Mouse (Mus musculus) forebrain, embryonic 10.5 days (tissue): ENCODE measurements around the gene Agap1. TPM values are rescaled to one million over a fixed set of nuclear protein-coding genes. Genes with fewer than 3 reads are reported as not detected.
A peak's percentile ranks its signal among the peaks of the same experiment; 100 is the strongest.

Experiments
- DNase-seq: peaks from one replicate; pipeline ENCODE4 v3.0.0-alpha.2; 2017; ENCODE audit warnings: low spot score; ENCODE audit errors: extremely low spot score
- H3K27ac ChIP-seq: fragments of 300-500 bp; sonication (generic); 2 replicates; pipeline ENCODE4 v1.5.1; 2016; ENCODE audit warnings: mild to moderate bottlenecking
- H3K27me3 ChIP-seq: fragments of 300-500 bp; sonication (generic); 2 replicates; pipeline ENCODE4 v1.6.1; 2016; ENCODE audit warnings: mild to moderate bottlenecking; ENCODE audit not compliant: poor library complexity, severe bottlenecking
- H3K36me3 ChIP-seq: fragments of 300-500 bp; sonication (generic); replicated peaks from 2 replicates; pipeline ENCODE4 v1.6.1; 2016; ENCODE audit warnings: mild to moderate bottlenecking, moderate library complexity
- H3K4me1 ChIP-seq: fragments of 300-500 bp; sonication (generic); 2 replicates; pipeline ENCODE4 v1.6.1; 2016
- H3K4me3 ChIP-seq: fragments of 300-500 bp; sonication (generic); 2 replicates; pipeline ENCODE4 v1.5.1; 2016; ENCODE audit warnings: mild to moderate bottlenecking, moderate library complexity
- H3K9me3 ChIP-seq: fragments of 300-500 bp; sonication (generic); 2 replicates; pipeline ENCODE4 v1.6.1; 2016; ENCODE audit warnings: mild to moderate bottlenecking, moderate library complexity
- WGBS: fragments of 180-500 bp; shearing (Covaris S2); methylation state at CpG from one replicate; pipeline ENCODE4 v1.1.7; 2016; 5-methylcytosine and 5-hydroxymethylcytosine counted together
- polyA plus RNA-seq: library from polyadenylated mRNA; unstranded; fragments of >200 nt; fragmentation: Nextera tagmentation; extraction: Ambion mirVana; gene quantifications from 2 replicates; pipeline ENCODE4 v1.2.1, GENCODE M21; 2016

Gene Agap1
- polyA plus RNA-seq, 1 experiment from 2014 or later = 14.3 TPM

DNA sequence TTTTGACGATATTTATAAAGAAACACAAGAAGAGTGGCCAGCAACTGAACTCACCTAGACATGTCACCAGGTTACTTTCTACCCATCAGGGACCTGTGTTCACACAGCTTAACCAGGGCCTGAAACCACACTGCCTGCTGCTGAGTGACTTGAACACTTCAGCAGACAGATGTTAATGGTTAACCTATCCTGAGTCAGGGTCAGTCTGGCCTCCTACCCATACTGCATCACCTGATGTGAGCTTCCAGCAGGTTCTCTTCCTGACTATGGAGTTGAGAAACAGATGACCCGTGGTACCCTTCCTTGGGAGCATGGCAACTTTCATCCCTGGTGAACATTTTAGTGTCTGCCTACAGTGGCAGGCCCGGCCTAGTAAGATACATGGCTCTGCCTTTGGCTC is 367.8 kb downstream of the Agap1 start:
- Histone ChIP-seq H3K4me1 (peaks cover 44% of the 10 kb centered on the region), H3K36me3 (no peaks in the 10 kb centered on the region), H3K27me3 (peaks cover 84% of the 10 kb centered on the region), H3K9me3 (no peaks in the 10 kb centered on the region), H3K27ac (no peak overlapping the region), H3K4me3 (no peak overlapping the region)
- no peak for DNase-seq
- WGBS = 88% methylated on average over 3 of the region's 3 CpGs

GRCm38 (mm10) chr1:89823036-89823435 is 368.4 kb downstream of the Agap1 start:
- 89% methylated on average over 7 of the region's 7 CpGs for WGBS
- Histone ChIP-seq H3K27me3 (peaks cover 88% of the 10 kb centered on the region), H3K4me3 (no peak overlapping the region), H3K4me1 (peaks cover 43% of the 10 kb centered on the region), H3K36me3 (no peaks in the 10 kb centered on the region), H3K9me3 (no peaks in the 10 kb centered on the region), H3K27ac (no peak overlapping the region)
- DNase-seq = no peak

DNA sequence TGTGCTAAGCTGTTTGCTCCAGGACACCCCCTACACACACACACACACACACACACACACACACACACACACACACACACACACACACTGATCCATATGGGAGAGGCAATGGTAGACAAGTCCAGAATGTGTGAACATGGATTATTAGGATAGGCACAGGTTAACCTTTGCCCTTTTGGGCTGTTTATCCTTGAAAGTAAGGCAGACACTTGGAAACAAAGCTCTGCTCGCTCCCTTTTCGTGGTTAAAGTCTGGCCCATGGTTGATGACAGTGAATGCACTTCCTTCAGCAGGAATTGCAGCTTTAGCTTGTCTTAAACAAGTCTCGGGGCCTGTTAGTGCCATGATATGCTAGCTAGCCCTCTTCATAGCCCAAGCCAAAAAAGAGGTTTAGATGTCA is 372.4 kb downstream of the Agap1 start:
- WGBS = 67% methylated on average over 3 of the region's 3 CpGs
- no peak for DNase-seq
- H3K4me1 ChIP-seq = peaks cover 45% of the 10 kb centered on the region
- H3K9me3 ChIP-seq = no peaks in the 10 kb centered on the region
- H3K27me3 ChIP-seq = peaks cover 68% of the 10 kb centered on the region
- H3K4me3 ChIP-seq = no peak overlapping the region
- no peaks in the 10 kb centered on the region for H3K36me3 ChIP-seq
- no peak overlapping the region for H3K27ac ChIP-seq

DNA sequence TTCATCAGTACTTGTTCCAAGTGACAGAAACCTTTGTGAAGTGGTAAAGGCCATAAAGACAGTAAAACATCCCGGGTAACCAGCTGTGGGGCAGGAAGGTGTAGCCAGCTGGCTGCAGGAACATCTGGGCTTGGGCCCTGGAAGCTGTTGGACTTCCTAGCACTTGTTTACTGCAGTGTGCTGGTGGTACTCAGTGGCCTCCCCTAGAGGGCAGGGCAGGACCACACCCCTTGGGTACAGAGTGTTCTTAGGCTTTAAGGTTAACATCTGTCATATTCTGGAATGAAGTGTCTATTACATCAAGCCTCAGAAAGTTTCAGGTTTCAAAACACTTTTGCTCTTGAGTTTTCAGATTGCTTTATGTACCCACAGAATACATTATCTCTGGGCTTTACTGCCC is 376.5 kb downstream of the Agap1 start:
- H3K9me3 ChIP-seq = no peaks in the 10 kb centered on the region
- no peak for DNase-seq
- H3K4me1 ChIP-seq = peaks cover 16% of the 10 kb centered on the region
- H3K36me3 ChIP-seq = peaks cover 4% of the 10 kb centered on the region
- H3K27ac ChIP-seq = no peak overlapping the region
- no peak overlapping the region for H3K4me3 ChIP-seq
- WGBS = 86% methylated on average over 1 of the region's 1 CpGs
- H3K27me3 ChIP-seq = peaks cover 43% of the 10 kb centered on the region

DNA sequence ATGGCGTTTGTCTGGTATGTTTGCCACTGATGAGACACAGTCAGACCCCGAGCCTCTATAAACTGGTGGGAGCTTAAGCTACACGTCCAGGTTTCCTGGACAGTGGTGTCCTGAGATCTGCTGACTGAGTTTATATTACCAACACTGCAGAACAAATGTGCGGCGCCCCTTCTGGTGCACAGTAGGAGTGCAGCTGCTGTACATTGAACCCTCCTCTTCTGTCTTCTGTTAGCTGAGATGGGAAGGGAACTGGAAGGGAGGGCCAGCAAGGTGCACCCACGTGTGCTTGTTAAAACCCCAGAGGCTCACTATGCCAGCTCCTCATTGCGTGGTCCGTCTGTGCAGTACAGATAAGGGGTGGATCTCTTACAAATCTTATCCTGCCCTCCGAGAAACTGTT is 389.5 kb downstream of the Agap1 start:
- 77% methylated on average over 9 of the region's 9 CpGs for WGBS
- no peak for DNase-seq
- H3K4me1 ChIP-seq = peaks cover 41% of the 10 kb centered on the region
- peaks cover 51% of the 10 kb centered on the region for H3K36me3 ChIP-seq
- H3K27me3 ChIP-seq = peaks cover 91% of the 10 kb centered on the region
- H3K4me3 ChIP-seq = no peak overlapping the region
- no peak overlapping the region for H3K27ac ChIP-seq
- H3K9me3 ChIP-seq = peaks cover 6% of the 10 kb centered on the region; the same call in 1 of the 2 replicates

GRCm38 (mm10) chr1:89845487-89845886 is 390.9 kb downstream of the Agap1 start:
- 89% methylated on average over 4 of the region's 4 CpGs for WGBS

GRCm38 (mm10) chr1:89846148-89846547 is 391.5 kb downstream of the Agap1 start:
- peaks cover 6% of the 10 kb centered on the region; the same call in 1 of the 2 replicates for H3K9me3 ChIP-seq
- no peak overlapping the region for H3K27ac ChIP-seq
- WGBS = 60% methylated on average over 9 of the region's 9 CpGs
- no peak for DNase-seq
- H3K4me1 ChIP-seq = peaks cover 49% of the 10 kb centered on the region
- H3K27me3 ChIP-seq = peaks cover 92% of the 10 kb centered on the region
- H3K4me3 ChIP-seq = no peak overlapping the region
- peaks cover 38% of the 10 kb centered on the region for H3K36me3 ChIP-seq

More at GRCm38 (mm10) chr1:89845487-89845886, 390.9 kb downstream of the Agap1 start:
- Histone ChIP-seq H3K4me1 (peaks cover 47% of the 10 kb centered on the region), H3K27ac (no peak overlapping the region), H3K36me3 (peaks cover 41% of the 10 kb centered on the region), H3K4me3 (no peak overlapping the region), H3K27me3 (peaks cover 91% of the 10 kb centered on the region), H3K9me3 (peaks cover 6% of the 10 kb centered on the region; the same call in 1 of the 2 replicates)
- DNase-seq = no peak

GRCm38 (mm10) chr1:89848356-89849039 is 393.9 kb downstream of the Agap1 start:
- Histone ChIP-seq H3K4me1 (peaks cover 49% of the 10 kb centered on the region), H3K27me3 (peaks cover 93% of the 10 kb centered on the region), H3K27ac (0 out of 2 replicates have a peak overlapping the region, but pooled peaks have one; percentile 8), H3K9me3 (no peaks in the 10 kb centered on the region), H3K36me3 (peaks cover 24% of the 10 kb centered on the region), H3K4me3 (no peak overlapping the region)
- peak; percentile 43 for DNase-seq
- 37% methylated on average over 17 of the region's 17 CpGs for WGBS

- Histone ChIP-seq H3K4me1 (peaks cover 49% of the 10 kb centered on the region), H3K4me3 (no peak overlapping the region), H3K36me3 (peaks cover 18% of the 10 kb centered on the region), H3K27me3 (peaks cover 93% of the 10 kb centered on the region), H3K9me3 (no peaks in the 10 kb centered on the region), H3K27ac (no peak overlapping the region)
- 77% methylated on average over 23 of the region's 23 CpGs for WGBS
- DNase-seq = no peak
Observed at GRCm38 (mm10) chr1:89849151-89849860, 394.7 kb downstream of the Agap1 start.

DNA sequence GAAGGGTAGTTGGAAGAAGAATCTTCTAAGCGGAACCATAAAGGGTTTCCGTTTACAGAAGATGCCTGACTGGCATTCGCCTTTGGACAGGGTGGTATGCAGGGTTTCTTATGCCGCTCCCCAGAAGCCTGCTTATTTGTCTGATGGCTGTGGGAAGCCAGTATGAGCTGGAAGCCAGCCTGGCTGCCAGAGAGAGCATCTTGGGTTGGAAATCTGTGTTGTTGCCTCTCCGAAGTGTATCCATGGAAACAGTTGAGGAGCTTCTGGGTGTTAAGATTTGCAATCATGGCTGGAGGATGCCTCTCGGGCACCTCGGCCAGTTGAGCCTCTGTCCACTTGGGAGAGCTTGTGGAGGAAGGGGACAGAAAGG is 395.2 kb downstream of the Agap1 start:
- peaks cover 18% of the 10 kb centered on the region for H3K36me3 ChIP-seq
- peaks cover 49% of the 10 kb centered on the region for H3K4me1 ChIP-seq
- no peaks in the 10 kb centered on the region for H3K9me3 ChIP-seq
- WGBS = 91% methylated on average over 7 of the region's 7 CpGs
- DNase-seq = no peak
- no peak overlapping the region for H3K4me3 ChIP-seq
- peaks cover 93% of the 10 kb centered on the region for H3K27me3 ChIP-seq
- no peak overlapping the region for H3K27ac ChIP-seq

- H3K9me3 ChIP-seq = no peaks in the 10 kb centered on the region
- DNase-seq = no peak
- peaks cover 13% of the 10 kb centered on the region for H3K36me3 ChIP-seq
- 86% methylated on average over 11 of the region's 11 CpGs for WGBS
- H3K27me3 ChIP-seq = peaks cover 93% of the 10 kb centered on the region
- peaks cover 45% of the 10 kb centered on the region for H3K4me1 ChIP-seq
- no peak overlapping the region for H3K27ac ChIP-seq
- no peak overlapping the region for H3K4me3 ChIP-seq
Observed at GRCm38 (mm10) chr1:89850681-89851414, 396.2 kb downstream of the Agap1 start.

DNA sequence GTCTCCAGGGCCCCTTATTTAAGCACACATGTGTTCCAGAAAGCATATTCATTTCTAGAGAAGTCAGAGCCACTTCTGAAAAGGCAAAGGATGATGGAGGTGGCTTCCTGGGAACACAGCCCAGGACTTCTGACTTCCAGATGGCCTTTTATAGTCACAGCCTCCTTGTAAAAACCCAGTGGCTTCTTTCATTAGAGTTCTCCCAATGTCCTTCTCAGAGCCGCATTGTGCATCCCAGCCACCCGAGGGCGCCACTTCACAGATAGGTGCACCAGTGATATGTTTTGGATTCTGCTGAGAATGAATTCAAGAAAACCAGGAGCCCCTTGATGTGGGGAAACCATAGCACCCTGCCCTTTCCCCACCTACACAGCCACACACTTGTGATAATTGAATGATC is 404.6 kb downstream of the Agap1 start:
- H3K27me3 ChIP-seq = peaks cover 98% of the 10 kb centered on the region
- H3K4me1 ChIP-seq = peaks cover 22% of the 10 kb centered on the region
- no peak overlapping the region for H3K27ac ChIP-seq
- H3K9me3 ChIP-seq = no peaks in the 10 kb centered on the region
- DNase-seq = peak; percentile 46
- WGBS = 24% methylated on average over 3 of the region's 3 CpGs
- H3K36me3 ChIP-seq = no peaks in the 10 kb centered on the region; the same call in 1 of the 2 replicates
- H3K4me3 ChIP-seq = no peak overlapping the region
